Mouse (Mus musculus): ENCODE results near the gene Gm42420. TPM values are rescaled to one million over a fixed set of nuclear protein-coding genes. Genes with fewer than 3 reads are reported as not detected.
A peak's percentile ranks its signal among the peaks of the same experiment; 100 is the strongest.

The Gm42420 gene
- polyA plus RNA-seq, 1 experiment from 2014 or later = 0.51 TPM

- H3K27me3 ChIP-seq (ENCODE audit: control insufficient read depth, insufficient read depth, low read length) = no peaks in the 10 kb centered on the region
These were observed 40.1 kb upstream of the Gm42420 start for GRCm38 (mm10) chr6:39545474-39545873.

GRCm38 (mm10) chr6:39548030-39548429 lies 37.5 kb upstream of the Gm42420 start:
- Histone ChIP-seq H3K9ac (ENCODE audit: low read length) (no peak overlapping the region), H3K27ac (ENCODE audit: low read depth, low read length) (no peak overlapping the region), H3K4me3 (ENCODE audit: low read depth, low read length) (no peak overlapping the region), H3K27me3 (ENCODE audit: control insufficient read depth, insufficient read depth, low read length) (no peaks in the 10 kb centered on the region), H3K36me3 (ENCODE audit: control insufficient read depth, insufficient read depth, low read length) (no peaks in the 10 kb centered on the region), H3K4me2 (no peak overlapping the region), H3K4me1 (ENCODE audit: control insufficient read depth, insufficient read depth, low read length) (peaks cover 39% of the 10 kb centered on the region), H3K9me3 (ENCODE audit: control insufficient read depth, low read length) (no peaks in the 10 kb centered on the region)
- ATAC-seq (ENCODE audit: low FRiP score) (no peak), DNase-seq (ENCODE audit: low spot score, missing footprints) (no peak)
- 83% methylated on average over 5 of the region's 5 CpGs for WGBS

More at GRCm38 (mm10) chr6:39545474-39545873, 40.1 kb upstream of the Gm42420 start:
- 89% methylated on average over 7 of the region's 7 CpGs for WGBS
- no peaks in the 10 kb centered on the region for H3K36me3 ChIP-seq (ENCODE audit: control insufficient read depth, insufficient read depth, low read length)
- H3K9ac ChIP-seq (ENCODE audit: low read length) = no peak overlapping the region
- H3K4me2 ChIP-seq = no peak overlapping the region
- H3K27ac ChIP-seq (ENCODE audit: low read depth, low read length) = no peak overlapping the region
- peaks cover 45% of the 10 kb centered on the region for H3K4me1 ChIP-seq (ENCODE audit: control insufficient read depth, insufficient read depth, low read length)
- no peak for ATAC-seq (ENCODE audit: low FRiP score)
- H3K4me3 ChIP-seq (ENCODE audit: low read depth, low read length) = no peak overlapping the region
- no peak for DNase-seq (ENCODE audit: low spot score, missing footprints)
- H3K9me3 ChIP-seq (ENCODE audit: control insufficient read depth, low read length) = no peaks in the 10 kb centered on the region

GRCm38 (mm10) chr6:39551981-39552636 lies 33.4 kb upstream of the Gm42420 start:
- WGBS = 59% methylated on average over 8 of the region's 8 CpGs
- Histone ChIP-seq H3K27me3 (ENCODE audit: control insufficient read depth, insufficient read depth, low read length) (no peaks in the 10 kb centered on the region), H3K4me3 (ENCODE audit: low read depth, low read length) (no peak overlapping the region), H3K4me2 (no peak overlapping the region), H3K36me3 (ENCODE audit: control insufficient read depth, insufficient read depth, low read length) (no peaks in the 10 kb centered on the region), H3K9ac (ENCODE audit: low read length) (no peak overlapping the region), H3K27ac (ENCODE audit: low read depth, low read length) (peak overlapping the region; percentile 22; the same call in 1 of the 2 replicates), H3K4me1 (ENCODE audit: control insufficient read depth, insufficient read depth, low read length) (peaks cover 28% of the 10 kb centered on the region), H3K9me3 (ENCODE audit: control insufficient read depth, low read length) (no peaks in the 10 kb centered on the region)
- DNase-seq (ENCODE audit: low spot score, missing footprints) = no peak
- no peak for ATAC-seq (ENCODE audit: low FRiP score)

- Histone ChIP-seq H3K9me3 (ENCODE audit: control insufficient read depth, low read length) (no peaks in the 10 kb centered on the region), H3K27me3 (ENCODE audit: control insufficient read depth, insufficient read depth, low read length) (no peaks in the 10 kb centered on the region), H3K27ac (ENCODE audit: low read depth, low read length) (no peak overlapping the region), H3K9ac (ENCODE audit: low read length) (peak overlapping the region; percentile 95; the same call in 1 of the 2 replicates), H3K4me3 (ENCODE audit: low read depth, low read length) (peak overlapping the region; percentile 83), H3K4me1 (ENCODE audit: control insufficient read depth, insufficient read depth, low read length) (peaks cover 36% of the 10 kb centered on the region), H3K4me2 (peak overlapping the region; percentile 66), H3K36me3 (ENCODE audit: control insufficient read depth, insufficient read depth, low read length) (no peaks in the 10 kb centered on the region; the same call in 1 of the 2 replicates)
- ATAC-seq (ENCODE audit: low FRiP score) = no peak
- WGBS = 66% methylated on average over 12 of the region's 12 CpGs
- DNase-seq (ENCODE audit: low spot score, missing footprints) = no peak
These were observed 30.5 kb upstream of the Gm42420 start for GRCm38 (mm10) chr6:39554888-39555647.

- DNase-seq (ENCODE audit: low spot score, missing footprints) (no peak), ATAC-seq (ENCODE audit: low FRiP score) (no peak)
- Histone ChIP-seq H3K4me2 (peak overlapping the region; percentile 66), H3K4me3 (ENCODE audit: low read depth, low read length) (peak overlapping the region; percentile 83), H3K4me1 (ENCODE audit: control insufficient read depth, insufficient read depth, low read length) (peaks cover 36% of the 10 kb centered on the region), H3K9ac (ENCODE audit: low read length) (peak overlapping the region; percentile 95; the same call in 1 of the 2 replicates), H3K27me3 (ENCODE audit: control insufficient read depth, insufficient read depth, low read length) (no peaks in the 10 kb centered on the region), H3K9me3 (ENCODE audit: control insufficient read depth, low read length) (no peaks in the 10 kb centered on the region), H3K27ac (ENCODE audit: low read depth, low read length) (no peak overlapping the region), H3K36me3 (ENCODE audit: control insufficient read depth, insufficient read depth, low read length) (no peaks in the 10 kb centered on the region; the same call in 1 of the 2 replicates)
- 84% methylated on average over 2 of the region's 2 CpGs for WGBS
These were observed 30.0 kb upstream of the Gm42420 start for GRCm38 (mm10) chr6:39555648-39555945.

GRCm38 (mm10) chr6:39556900-39557659 lies 28.5 kb upstream of the Gm42420 start:
- Histone ChIP-seq H3K36me3 (ENCODE audit: control insufficient read depth, insufficient read depth, low read length) (no peaks in the 10 kb centered on the region; the same call in 1 of the 2 replicates), H3K4me1 (ENCODE audit: control insufficient read depth, insufficient read depth, low read length) (peaks cover 34% of the 10 kb centered on the region), H3K27me3 (ENCODE audit: control insufficient read depth, insufficient read depth, low read length) (no peaks in the 10 kb centered on the region), H3K9me3 (ENCODE audit: control insufficient read depth, low read length) (no peaks in the 10 kb centered on the region), H3K4me3 (ENCODE audit: low read depth, low read length) (peak overlapping the region; percentile 83), H3K4me2 (peak overlapping the region; percentile 66), H3K27ac (ENCODE audit: low read depth, low read length) (peak overlapping the region; percentile 84), H3K9ac (ENCODE audit: low read length) (peak overlapping the region; percentile 95)
- DNase-seq (ENCODE audit: low spot score, missing footprints) = peak; percentile 95
- peak; percentile 76 for ATAC-seq (ENCODE audit: low FRiP score)
- under 1% methylated on average over 50 of the region's 54 CpGs for WGBS

GRCm38 (mm10) chr6:39557723-39558261 lies 27.8 kb upstream of the Gm42420 start, which contains the start of gene Dennd2a:
Gene Dennd2a, minus strand, starts transcription at chr6:39557867.
- WGBS = 1% methylated on average over 48 of the region's 50 CpGs
- Histone ChIP-seq H3K4me3 (ENCODE audit: low read depth, low read length) (peak within 1 kb of the TSS; percentile 83), H3K4me2 (peak within 1 kb of the TSS; percentile 66), H3K27ac (ENCODE audit: low read depth, low read length) (peak within 1 kb of the TSS; percentile 84), H3K36me3 (ENCODE audit: control insufficient read depth, insufficient read depth, low read length) (no peaks in the 10 kb centered on the region; the same call in 1 of the 2 replicates), H3K9me3 (ENCODE audit: control insufficient read depth, low read length) (no peaks in the 10 kb centered on the region), H3K27me3 (ENCODE audit: control insufficient read depth, insufficient read depth, low read length) (no peaks in the 10 kb centered on the region), H3K4me1 (ENCODE audit: control insufficient read depth, insufficient read depth, low read length) (peaks cover 29% of the 10 kb centered on the region), H3K9ac (ENCODE audit: low read length) (peak within 1 kb of the TSS; percentile 95)
- DNase-seq (ENCODE audit: low spot score, missing footprints) (peak; percentile 99), ATAC-seq (ENCODE audit: low FRiP score) (peak; percentile 97)

GRCm38 (mm10) chr6:39559276-39559939 lies 26.1 kb upstream of the Gm42420 start:
- H3K9me3 ChIP-seq (ENCODE audit: control insufficient read depth, low read length) = no peaks in the 10 kb centered on the region
- H3K4me1 ChIP-seq (ENCODE audit: control insufficient read depth, insufficient read depth, low read length) = peaks cover 28% of the 10 kb centered on the region
- no peak overlapping the region for H3K9ac ChIP-seq (ENCODE audit: low read length)
- no peak overlapping the region for H3K4me3 ChIP-seq (ENCODE audit: low read depth, low read length)
- DNase-seq (ENCODE audit: low spot score, missing footprints) (no peak), ATAC-seq (ENCODE audit: low FRiP score) (no peak)
- no peak overlapping the region for H3K4me2 ChIP-seq
- WGBS = 54% methylated on average over 6 of the region's 6 CpGs
- peak overlapping the region; percentile 30; the same call in 1 of the 2 replicates for H3K27ac ChIP-seq (ENCODE audit: low read depth, low read length)
- no peaks in the 10 kb centered on the region; the same call in 1 of the 2 replicates for H3K36me3 ChIP-seq (ENCODE audit: control insufficient read depth, insufficient read depth, low read length)
- H3K27me3 ChIP-seq (ENCODE audit: control insufficient read depth, insufficient read depth, low read length) = no peaks in the 10 kb centered on the region

Measured in midbrain, embryonic 11.5 days (tissue).